Mouse (Mus musculus): Measurements from ENCODE around the gene Tssk4.

DNA sequence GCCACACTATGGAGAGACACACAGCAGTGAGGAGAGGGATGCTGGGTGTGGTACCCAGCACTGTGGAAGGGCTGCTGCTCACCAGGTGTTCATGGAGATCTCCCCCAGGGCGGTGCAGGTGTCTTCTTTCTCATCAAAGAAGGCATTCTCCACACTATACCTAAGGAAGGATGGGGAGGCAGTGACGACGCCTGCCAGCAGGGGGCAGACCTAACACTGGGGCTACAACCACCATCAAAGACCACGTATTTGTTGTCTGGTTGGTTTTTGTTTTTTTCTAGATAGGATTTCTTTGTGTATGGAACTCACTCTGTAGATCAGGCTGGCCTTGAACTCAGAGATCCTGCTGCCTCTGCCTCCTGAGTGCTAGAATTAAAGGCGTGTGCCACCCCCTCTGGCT lies 20.7 kb upstream of the Tssk4 start:
- TF ChIP-seq POLR2A (IDR thresholded peaks at IDR 0.05; ENCODE audit: low read depth, low read length) (no peak), CTCF (conservative IDR thresholded peaks at IDR 0.05; ENCODE audit: insufficient read depth, insufficient read length, low read depth, low read length) (peak; percentile 85)
